Mouse (Mus musculus) forebrain, embryonic 16.5 days (tissue): Measurements from ENCODE around the gene Cir1. TPM values are rescaled to one million over a fixed set of nuclear protein-coding genes. Genes with fewer than 3 reads are reported as not detected.

Experiments used
- ATAC-seq: fragments of 200-750 bp; cut with Nextera tagmentation; 2 replicates; pipeline ENCODE4 v1.8.0; 2017; ENCODE audit warnings: mild to moderate bottlenecking, moderate library complexity
- H3K27ac ChIP-seq: fragments of 300-500 bp; sonication (generic); 2 replicates; pipeline ENCODE4 v1.5.1; 2014; ENCODE audit warnings: low read length, control low read depth
- H3K27me3 ChIP-seq: fragments of 300-500 bp; sonication (generic); replicated peaks from 2 replicates; pipeline ENCODE4 v1.6.1; 2014; ENCODE audit warnings: low read length; ENCODE audit not compliant: control insufficient read depth, insufficient read depth
- H3K36me3 ChIP-seq: fragments of 300-500 bp; sonication (generic); 2 replicates; pipeline ENCODE4 v1.6.1; 2014; ENCODE audit not compliant: control insufficient read depth, insufficient read depth
- H3K4me1 ChIP-seq: fragments of 300-500 bp; sonication (generic); replicated peaks from 2 replicates; pipeline ENCODE4 v1.6.1; 2014; ENCODE audit warnings: low read length; ENCODE audit not compliant: control insufficient read depth, insufficient read depth
- H3K4me2 ChIP-seq: fragments of 300-500 bp; sonication (generic); 2 replicates; pipeline ENCODE4 v1.6.1; 2014; ENCODE audit warnings: mild to moderate bottlenecking, low read length, control low read depth
- H3K4me3 ChIP-seq: fragments of 300-500 bp; sonication (generic); replicated peaks from 2 replicates; pipeline ENCODE4 v1.5.1; 2014; ENCODE audit warnings: mild to moderate bottlenecking, low read length, control low read depth
- H3K9ac ChIP-seq: fragments of 300-500 bp; sonication (generic); replicated peaks from 2 replicates; pipeline ENCODE4 v1.6.1; 2014; ENCODE audit warnings: low read depth, low read length, control low read depth
- H3K9me3 ChIP-seq: fragments of 300-500 bp; sonication (generic); 2 replicates; pipeline ENCODE4 v1.6.1; 2016; ENCODE audit warnings: low read length; ENCODE audit not compliant: control insufficient read depth
- WGBS: fragments of 180-500 bp; shearing (Covaris S2); extraction: QIAGEN DNeasy Blood & Tissue Kit; methylation state at CpG from one replicate; pipeline ENCODE4 v1.1.7; 2014; 5-methylcytosine and 5-hydroxymethylcytosine counted together
- polyA plus RNA-seq: library from polyadenylated mRNA; unstranded; fragments of >200 nt; fragmentation: Nextera tagmentation; extraction: Ambion mirVana; gene quantifications from 2 replicates; pipeline ENCODE4 v1.2.1, GENCODE M21; 2015

Cir1 gene
- polyA plus RNA-seq, 1 experiment from 2014 or later, result 24.6 TPM

DNA sequence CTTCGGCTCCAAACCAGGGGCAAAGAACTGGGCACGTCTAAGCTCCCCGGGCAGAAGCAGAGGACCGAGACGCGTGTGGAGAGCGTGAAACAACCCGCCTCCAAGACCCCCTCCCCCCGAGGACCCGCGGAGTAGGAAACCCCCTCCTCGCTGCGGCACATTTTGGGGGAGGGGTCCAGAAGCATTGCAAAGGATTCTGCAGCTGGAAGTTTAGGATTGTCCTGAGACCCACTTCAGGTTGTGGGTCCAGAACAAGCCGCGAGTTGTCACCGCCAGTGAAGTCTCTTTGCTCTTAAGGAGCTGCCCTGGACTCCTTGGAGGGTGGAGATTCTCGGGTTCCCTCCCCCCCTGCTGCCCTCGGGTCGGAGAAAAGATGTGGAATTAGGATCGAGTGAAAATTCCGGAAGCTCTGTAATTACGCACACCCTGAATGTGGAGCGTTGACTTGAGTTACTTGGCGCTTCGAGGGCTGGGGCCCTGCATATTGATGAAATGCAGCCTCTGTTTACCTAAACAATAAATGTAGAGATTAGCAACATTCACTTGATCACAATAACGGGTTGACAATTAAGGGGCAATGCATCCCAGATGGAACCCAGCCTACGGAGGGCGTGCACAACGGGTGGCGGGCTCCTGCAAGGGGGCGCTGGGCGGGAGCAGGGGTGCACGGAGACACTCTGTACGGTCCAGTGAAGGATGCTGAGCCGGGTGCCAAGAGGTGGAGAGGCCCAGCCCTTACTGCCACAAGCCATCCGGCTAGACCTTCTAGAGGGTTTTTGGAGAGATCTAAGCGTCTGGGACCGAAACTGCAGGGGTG is 48.5 kb downstream of the Cir1 start:
- Histone ChIP-seq H3K4me3 (peak overlapping the region; percentile 45), H3K27me3 (peaks cover 27% of the 10 kb centered on the region), H3K9me3 (peaks cover 3% of the 10 kb centered on the region; the same call in 1 of the 2 replicates), H3K4me1 (peaks cover 16% of the 10 kb centered on the region), H3K4me2 (peak overlapping the region; percentile 65), H3K27ac (no peak overlapping the region), H3K36me3 (no peaks in the 10 kb centered on the region), H3K9ac (0 out of 2 replicates have a peak overlapping the region, but pooled peaks have one; percentile 36)
- peak; percentile 45; the same call in 1 of the 2 replicates for ATAC-seq
- under 1% methylated on average over 38 of the region's 38 CpGs for WGBS

DNA sequence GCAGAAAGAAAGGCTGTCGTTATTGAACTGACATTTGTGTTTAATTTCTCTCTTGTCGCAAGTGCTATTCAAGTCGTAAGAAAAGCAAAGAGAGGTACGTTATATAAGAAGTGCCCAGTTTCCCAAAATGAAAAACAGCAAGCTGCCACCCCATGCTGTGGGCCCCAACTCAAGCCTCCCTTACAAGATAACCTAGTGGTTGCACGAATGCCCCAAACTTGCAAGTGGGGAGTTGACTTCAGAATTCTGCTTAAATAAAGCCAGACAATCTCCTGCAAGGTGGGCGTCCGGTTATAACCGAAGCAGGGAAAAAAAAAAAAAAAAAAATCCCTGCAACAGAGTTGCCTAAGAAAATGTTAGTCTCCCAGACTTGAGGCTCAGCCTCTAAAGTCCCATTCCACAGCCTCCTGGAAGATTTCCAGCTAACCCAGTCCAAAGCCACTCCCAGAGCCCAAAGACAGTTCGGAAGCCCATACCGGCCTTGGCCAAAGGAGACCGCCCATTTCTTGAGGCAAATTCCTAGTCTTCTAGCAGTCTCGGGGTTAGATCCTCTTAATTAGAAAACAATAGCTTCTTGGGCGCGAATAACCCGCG is 49.2 kb downstream of the Cir1 start:
- WGBS, result 6% methylated on average over 16 of the region's 16 CpGs

GRCm38 (mm10) chr2:73248701-73249100 is 63.8 kb downstream of the Cir1 start:
- 36% methylated on average over 4 of the region's 4 CpGs for WGBS
- no peaks in the 10 kb centered on the region for H3K36me3 ChIP-seq
- 0 out of 2 replicates have a peak, but pooled peaks cover 3% of the 10 kb centered on the region for H3K9me3 ChIP-seq
- no peaks in the 10 kb centered on the region for H3K4me1 ChIP-seq
- ATAC-seq, result no peak
- H3K9ac ChIP-seq, result no peak overlapping the region
- H3K27ac ChIP-seq, result no peak overlapping the region
- H3K4me2 ChIP-seq, result no peak overlapping the region
- H3K27me3 ChIP-seq, result no peaks in the 10 kb centered on the region
- no peak overlapping the region for H3K4me3 ChIP-seq

More for the DNA sequence above, 49.2 kb downstream of the Cir1 start:
- H3K4me3 ChIP-seq, result peak overlapping the region; percentile 45
- peaks cover 25% of the 10 kb centered on the region for H3K27me3 ChIP-seq
- no peak overlapping the region for H3K9ac ChIP-seq
- H3K36me3 ChIP-seq, result no peaks in the 10 kb centered on the region
- H3K9me3 ChIP-seq, result peaks cover 3% of the 10 kb centered on the region; the same call in 1 of the 2 replicates
- H3K4me2 ChIP-seq, result peak overlapping the region; percentile 65
- no peak for ATAC-seq
- H3K27ac ChIP-seq, result no peak overlapping the region
- peaks cover 16% of the 10 kb centered on the region for H3K4me1 ChIP-seq

GRCm38 (mm10) chr2:73241299-73241698 is 71.2 kb downstream of the Cir1 start:
- 92% methylated on average over 4 of the region's 4 CpGs for WGBS
- H3K27me3 ChIP-seq, result no peaks in the 10 kb centered on the region

More at GRCm38 (mm10) chr2:73241299-73241698, 71.2 kb downstream of the Cir1 start:
- Histone ChIP-seq H3K4me1 (no peaks in the 10 kb centered on the region), H3K27ac (no peak overlapping the region), H3K9ac (no peak overlapping the region), H3K9me3 (no peaks in the 10 kb centered on the region), H3K36me3 (no peaks in the 10 kb centered on the region), H3K4me2 (no peak overlapping the region), H3K4me3 (no peak overlapping the region)
- ATAC-seq, result no peak

Other genes starting within 250 kb of the Cir1 start
- gene Ola1, start 93.8 kb downstream of the Cir1 start, polyA plus RNA-seq, result 98.5 and 105 TPM in 2 replicates
- 6.6 and 8.8 TPM in 2 replicates for gene Sp9, start 40.8 kb downstream of the Cir1 start, polyA plus RNA-seq
- 8.7 and 9.1 TPM in 2 replicates for gene Scrn3, start 100 bp downstream of the Cir1 start, polyA plus RNA-seq
- gene Gpr155, start 73.9 kb upstream of the Cir1 start, polyA plus RNA-seq, result 12.2 and 14.3 TPM in 2 replicates
- 1.8 and 2.3 TPM in 2 replicates for gene Wipf1, start 217.0 kb upstream of the Cir1 start, polyA plus RNA-seq